Mouse (Mus musculus) thymus, postnatal 0 days (tissue): ENCODE measurements around the gene Sema4c. TPM values are rescaled to one million over a fixed set of nuclear protein-coding genes. Genes with fewer than 3 reads are reported as not detected.

Experiments used
- DNase-seq: peaks from one replicate; pipeline ENCODE4 v3.0.0-alpha.2; 2015; ENCODE audit warnings: low spot score
- polyA plus RNA-seq: library from polyadenylated mRNA; unstranded; fragments of >200 nt; fragmentation: Nextera tagmentation; extraction: Ambion mirVana; gene quantifications from 2 replicates; pipeline ENCODE4 v1.2.1, GENCODE M21; 2015

Sema4c gene
- polyA plus RNA-seq: 5.5 and 6.0 TPM in 2 replicates

DNA sequence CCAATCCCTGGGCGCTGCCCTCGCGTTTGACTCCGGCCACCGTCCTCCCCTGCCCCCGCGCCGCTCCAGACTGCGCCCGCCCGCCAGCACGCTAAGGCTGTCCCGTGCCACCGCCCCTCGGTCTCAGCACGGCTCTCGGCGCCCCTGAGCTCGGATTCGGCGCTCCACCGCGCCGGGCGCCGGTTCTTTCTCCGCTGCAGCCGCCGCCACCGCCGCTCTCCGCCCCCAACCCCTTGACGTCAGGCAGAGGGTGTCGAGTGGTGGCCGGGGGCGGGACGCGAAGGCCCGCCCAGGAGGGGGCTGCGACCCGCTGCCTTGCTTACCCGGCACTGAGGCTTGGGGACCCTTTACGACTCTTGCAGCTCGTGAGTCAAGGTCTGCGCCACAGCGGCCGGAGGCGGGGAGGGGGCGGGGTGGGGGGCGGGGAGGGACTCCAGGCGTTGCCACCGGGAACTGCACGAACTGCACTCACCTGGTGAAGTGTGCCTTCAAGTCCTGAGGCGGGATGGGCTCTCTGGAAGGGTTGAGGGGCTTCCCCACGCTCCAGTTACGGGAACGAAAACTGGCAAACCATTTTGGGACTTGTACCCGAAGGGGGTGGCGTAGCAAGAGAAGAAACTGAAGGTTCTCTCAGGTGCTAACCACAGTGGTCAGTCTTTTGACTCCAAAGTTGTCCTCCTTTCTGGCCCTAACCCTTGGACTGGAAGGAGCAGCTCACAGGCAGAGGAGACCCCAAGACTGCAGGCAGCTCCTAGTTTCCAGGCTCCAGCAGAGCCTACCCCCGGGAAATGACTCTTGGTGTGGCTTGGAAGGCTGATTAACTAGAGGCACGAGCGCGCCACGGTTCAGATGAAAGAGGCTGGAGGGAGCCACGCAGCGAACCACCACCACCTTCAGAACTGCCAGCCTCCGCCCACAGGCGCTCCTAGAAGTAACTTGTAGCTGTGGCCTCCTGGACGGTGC is at the start of gene Sema4c:
Gene Sema4c (minus strand): TSS at position 319 of the 963 bp plus-strand sequence.
- DNase-seq: peak; percentile 72

GRCm38 (mm10) chr1:36606951-36607350 is 48.8 kb upstream of the Sema4c start:
- DNase-seq: no peak

- peak; percentile 36 for DNase-seq
Measured at GRCm38 (mm10) chr1:36604254-36605156, 46.4 kb upstream of the Sema4c start.

DNA sequence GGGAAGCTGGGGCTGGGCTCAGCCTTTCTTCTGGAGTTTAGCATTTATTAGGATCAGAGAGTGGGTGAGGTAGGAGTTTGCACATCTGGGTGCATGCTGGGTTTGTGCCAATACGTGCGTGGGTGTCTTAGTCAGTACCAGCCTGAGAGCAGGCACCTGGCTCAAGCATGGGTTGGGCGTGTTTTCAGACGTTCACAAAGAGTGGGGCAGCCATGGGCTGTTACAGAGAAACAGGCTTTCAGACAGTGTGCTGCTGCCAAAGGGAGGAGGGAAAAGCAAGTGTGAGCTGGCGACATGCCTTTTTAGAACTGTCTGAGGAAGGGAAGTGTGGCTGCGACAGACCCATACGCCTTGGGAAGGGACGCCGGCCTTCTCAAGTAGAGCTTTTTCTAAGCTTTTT is 45.2 kb upstream of the Sema4c start:
- peak; percentile 34 for DNase-seq

- DNase-seq: no peak
Measured at GRCm38 (mm10) chr1:36602271-36602670, 44.1 kb upstream of the Sema4c start.

DNA sequence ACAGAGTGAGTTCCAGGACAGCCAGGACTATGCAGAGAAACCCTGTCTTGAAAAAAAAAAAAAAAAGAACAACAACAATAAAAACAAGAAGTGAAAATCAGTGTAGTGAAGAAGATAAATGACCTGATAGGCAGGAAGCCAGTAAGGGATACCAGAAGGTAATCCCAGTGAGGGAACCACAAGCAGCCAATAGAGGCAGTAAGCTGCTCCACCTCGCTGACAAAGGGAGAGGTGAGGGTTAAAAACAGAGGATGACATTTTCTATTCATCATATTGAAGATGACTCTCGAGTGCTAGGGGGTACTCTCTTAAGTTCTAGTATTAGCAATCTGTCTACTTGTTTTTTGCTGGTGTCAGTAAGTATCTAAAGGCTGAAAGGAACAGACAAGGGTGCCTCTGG is 40.3 kb upstream of the Sema4c start:
- DNase-seq: no peak

DNA sequence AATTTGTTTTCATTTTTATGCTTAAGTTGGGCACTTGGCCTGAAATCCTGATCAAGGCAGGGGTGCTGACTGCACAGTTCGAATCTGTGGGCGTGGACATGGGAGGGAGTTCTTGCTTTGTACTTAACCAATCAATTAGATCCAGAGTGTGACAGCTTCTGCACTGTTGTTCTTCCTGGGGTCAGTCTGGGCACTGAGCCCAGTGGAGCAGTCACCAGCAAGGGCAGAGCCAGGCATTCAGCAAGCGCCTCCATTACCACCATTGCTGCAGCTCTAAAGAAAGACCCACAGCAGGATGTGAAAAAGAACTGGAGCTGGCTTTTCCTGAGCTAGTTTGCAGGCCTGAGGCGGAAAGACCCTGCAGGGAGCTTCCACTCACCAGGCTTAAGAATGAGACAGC is 38.0 kb upstream of the Sema4c start:
- DNase-seq: no peak

DNA sequence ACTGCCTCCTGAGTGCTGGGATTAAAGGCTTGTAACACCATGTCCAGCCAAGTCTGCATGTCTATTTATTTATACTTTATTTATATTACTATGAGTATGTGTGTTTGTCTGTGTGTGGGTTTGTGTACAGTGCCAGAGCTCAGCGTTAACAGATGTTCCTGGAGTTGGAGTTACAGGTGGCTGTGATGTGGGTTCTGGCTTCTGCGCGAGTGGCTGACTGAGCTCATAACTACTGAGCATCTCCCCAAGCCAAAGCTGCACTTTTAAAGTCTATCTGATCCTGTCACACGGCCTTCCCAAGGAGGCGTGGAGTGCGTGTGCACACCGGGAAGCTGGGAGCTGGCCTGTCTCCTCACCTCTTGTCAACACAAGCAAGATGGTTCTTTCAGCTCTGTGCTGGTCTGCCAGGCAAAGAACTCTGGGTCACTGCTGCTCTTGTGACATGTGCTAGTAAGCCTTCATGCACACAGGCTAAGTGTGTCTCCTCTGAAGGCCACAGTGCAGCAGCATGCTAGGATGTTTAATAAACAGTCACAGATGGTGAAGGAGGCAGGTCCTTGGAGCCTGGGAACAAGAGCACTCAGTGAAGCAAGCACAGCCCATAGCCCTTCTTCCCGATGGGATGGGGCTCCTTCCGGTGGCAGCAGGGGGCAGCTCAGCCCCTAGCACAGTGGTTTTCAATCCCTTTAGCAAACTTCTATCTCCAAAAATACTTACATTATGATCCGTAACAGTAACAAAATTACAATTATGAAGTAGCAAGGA is 37.2 kb upstream of the Sema4c start:
- peak; percentile 62 for DNase-seq

GRCm38 (mm10) chr1:36593099-36593498 is 35.0 kb upstream of the Sema4c start:
- no peak for DNase-seq

DNA sequence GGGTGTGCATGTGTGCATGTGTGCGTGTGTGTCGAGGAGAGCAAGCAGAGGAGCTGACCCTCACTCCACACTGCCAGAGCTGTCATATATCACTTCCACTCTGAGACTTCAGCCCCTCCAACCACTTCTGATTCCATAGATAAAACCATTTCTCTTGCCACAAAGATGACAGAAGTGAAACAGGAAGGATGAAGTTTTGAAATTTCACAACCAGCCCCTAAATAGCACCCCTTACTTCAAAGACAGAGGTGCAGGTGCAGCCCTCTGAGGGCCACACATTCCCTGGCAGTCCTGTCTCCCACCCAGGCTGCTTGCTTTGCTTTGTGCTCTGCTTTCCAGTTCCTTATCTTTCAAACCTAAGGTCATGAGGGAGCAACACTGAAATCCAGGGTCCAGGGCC is 33.3 kb upstream of the Sema4c start:
- DNase-seq: peak; percentile 67

GRCm38 (mm10) chr1:36590664-36591063 is 32.5 kb upstream of the Sema4c start:
- DNase-seq: peak; percentile 25

DNA sequence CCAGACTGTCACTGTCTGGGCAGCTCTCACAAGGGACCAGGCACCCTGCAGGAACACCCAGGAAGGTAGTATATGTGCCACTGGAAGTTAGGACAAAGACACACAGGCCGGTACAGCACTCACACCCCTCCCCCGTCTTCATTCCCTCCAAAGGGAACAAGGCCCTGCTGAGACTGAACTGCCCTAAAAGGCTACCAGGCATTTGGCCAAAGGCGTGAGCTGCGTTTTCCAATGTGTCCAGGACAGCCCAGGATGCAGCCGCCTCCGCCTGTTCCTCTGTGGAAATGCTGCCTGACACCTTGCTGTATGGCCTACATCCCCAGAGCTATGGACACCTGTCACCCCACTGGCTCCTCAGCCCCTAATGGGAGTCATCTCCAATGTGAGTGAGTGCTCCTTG is 31.3 kb upstream of the Sema4c start:
- no peak for DNase-seq

GRCm38 (mm10) chr1:36588476-36589450 is 30.6 kb upstream of the Sema4c start:
- no peak for DNase-seq

- no peak for DNase-seq
Measured at GRCm38 (mm10) chr1:36587860-36588259, 29.7 kb upstream of the Sema4c start.

- DNase-seq: no peak
Measured at GRCm38 (mm10) chr1:36586288-36586687, 28.1 kb upstream of the Sema4c start.

DNA sequence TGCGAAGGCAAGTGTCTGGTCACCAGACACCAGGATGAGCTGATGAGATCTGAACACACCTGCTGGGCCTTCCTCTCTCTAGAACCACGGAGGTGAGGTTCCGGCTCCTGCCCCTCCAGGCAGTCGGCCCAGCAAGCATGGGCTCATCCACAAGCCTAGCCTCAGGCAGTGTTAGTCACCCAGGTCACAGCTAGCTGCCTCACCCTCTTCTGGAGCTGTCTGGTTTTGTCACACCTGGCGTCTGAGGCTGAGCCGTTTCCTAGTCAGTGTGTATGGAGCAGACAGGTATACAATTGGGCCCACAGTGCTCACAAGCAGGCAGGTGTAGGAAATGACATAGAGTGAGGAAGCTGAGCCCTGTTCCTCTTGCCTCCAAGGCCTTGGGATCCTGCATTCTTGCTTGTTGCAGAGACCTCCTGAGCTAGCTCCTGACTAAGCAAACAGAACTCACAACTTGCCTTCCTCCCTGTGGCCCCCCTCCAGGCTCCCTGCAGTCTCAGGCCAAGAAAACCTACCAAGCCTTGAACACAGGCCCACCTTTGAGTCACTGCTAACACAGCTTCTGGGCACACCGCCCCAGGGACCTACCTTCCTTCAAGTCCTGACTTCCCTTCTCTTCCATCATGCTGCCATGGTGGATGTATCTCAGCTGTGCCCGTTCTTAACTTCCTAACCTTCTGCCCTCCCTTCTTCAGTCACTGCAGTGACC is 25.4 kb upstream of the Sema4c start:
- DNase-seq: no peak

DNA sequence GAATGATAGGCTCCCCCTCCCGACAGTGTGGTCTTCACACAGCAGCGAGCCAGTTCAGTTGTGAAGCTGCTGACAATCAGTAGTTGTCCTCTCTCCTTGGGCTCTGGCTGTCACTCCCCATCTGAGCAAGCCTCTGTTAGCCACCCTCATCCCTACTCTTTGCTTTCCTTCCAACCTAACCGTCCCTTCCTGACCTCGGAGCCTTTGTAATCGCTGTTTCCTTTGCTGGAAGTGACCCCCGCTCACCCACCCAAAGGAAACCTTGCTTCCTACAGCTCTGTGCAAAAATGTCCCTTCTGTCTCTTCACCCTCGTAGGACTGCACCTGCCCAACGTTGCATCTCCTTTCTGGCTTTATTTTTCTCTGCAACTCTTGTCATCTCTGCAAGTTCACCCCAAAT is 24.1 kb upstream of the Sema4c start:
- no peak for DNase-seq

DNA sequence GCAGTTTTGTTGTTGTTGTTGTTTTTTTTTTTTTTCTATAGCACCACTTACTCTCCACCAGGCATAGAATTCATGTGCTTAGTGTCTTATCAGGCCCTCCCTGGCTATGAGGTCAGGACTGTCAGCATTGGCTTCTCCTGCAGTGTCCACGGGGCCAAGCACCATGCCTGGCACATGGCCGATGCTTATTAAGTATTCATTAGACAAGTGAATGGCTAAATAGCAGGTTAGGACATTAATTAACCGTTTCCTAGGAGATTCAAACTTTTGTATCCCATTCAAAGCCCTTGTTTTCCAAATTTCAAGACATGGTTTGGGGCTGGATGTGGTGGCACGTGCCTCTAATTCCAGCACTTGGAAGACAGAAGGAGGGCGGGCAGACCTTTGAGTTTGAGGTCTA is 23.1 kb upstream of the Sema4c start:
- DNase-seq: no peak
